Mouse (Mus musculus): ENCODE measurements at regions not wholly inside any gene's neighbourhood (a gene's known extent, or its start where the extent isn't known, plus 50 kb on each side); places are given as distances from the start of the nearest gene placed in this dataset.

GRCm38 (mm10) chr6:147759485-147759884 is 283.9 kb downstream of the Ccdc91 start:
- DNase-seq (ENCODE audit: extremely low read depth, low read depth, low spot score), result no peak
- H3K27ac ChIP-seq (replicated peaks; ENCODE audit: insufficient read depth, low read depth, low read length), result no peak overlapping the region
- TF ChIP-seq CTCF (IDR thresholded peaks at IDR 0.05; ENCODE audit: low read depth, low read length) (no peak), POLR2A (IDR thresholded peaks at IDR 0.05; ENCODE audit: extremely low read depth, insufficient read depth, low read length) (no peak)

GRCm38 (mm10) chr6:147760113-147760512 is 284.5 kb downstream of the Ccdc91 start:
- Histone ChIP-seq H3K36me3 (ENCODE audit: control insufficient read depth, insufficient read depth, low read length) (no peaks in the 10 kb centered on the region), H3K4me3 (ENCODE audit: insufficient read depth, low read depth, low read length) (no peak overlapping the region), H3K9ac (ENCODE audit: low read depth, low read length) (no peak overlapping the region), H3K4me1 (ENCODE audit: control insufficient read depth, insufficient read depth, low read length) (no peaks in the 10 kb centered on the region), H3K27me3 (ENCODE audit: control insufficient read depth, insufficient read depth, low read length) (peaks cover 2% of the 10 kb centered on the region; the same call in 1 of the 2 replicates), H3K79me2 (ENCODE audit: control insufficient read depth, insufficient read depth, low read length) (no peaks in the 10 kb centered on the region), H3K27ac (replicated peaks; ENCODE audit: insufficient read depth, low read depth, low read length) (no peak overlapping the region)
- no peak for TF ChIP-seq POLR2A (IDR thresholded peaks at IDR 0.05; ENCODE audit: extremely low read depth, insufficient read depth, low read length)
- TF ChIP-seq CTCF (IDR thresholded peaks at IDR 0.05; ENCODE audit: low read depth, low read length), result no peak
- WGBS, result 68% methylated on average over 2 of the region's 2 CpGs
- DNase-seq (ENCODE audit: extremely low read depth, low read depth, low spot score), result no peak

More at GRCm38 (mm10) chr6:147759485-147759884, 283.9 kb downstream of the Ccdc91 start:
- Histone ChIP-seq H3K4me1 (ENCODE audit: control insufficient read depth, insufficient read depth, low read length) (no peaks in the 10 kb centered on the region), H3K9ac (ENCODE audit: low read depth, low read length) (no peak overlapping the region), H3K36me3 (ENCODE audit: control insufficient read depth, insufficient read depth, low read length) (no peaks in the 10 kb centered on the region), H3K79me2 (ENCODE audit: control insufficient read depth, insufficient read depth, low read length) (no peaks in the 10 kb centered on the region), H3K27me3 (ENCODE audit: control insufficient read depth, insufficient read depth, low read length) (peaks cover 6% of the 10 kb centered on the region; the same call in 1 of the 2 replicates), H3K4me3 (ENCODE audit: insufficient read depth, low read depth, low read length) (no peak overlapping the region)
- WGBS, result 73% methylated on average over 7 of the region's 7 CpGs

GRCm38 (mm10) chr6:147765241-147765640 is 281.8 kb upstream of the Far2 start:
- no peak for DNase-seq (ENCODE audit: extremely low read depth, low read depth, low spot score)
- Histone ChIP-seq H3K9ac (ENCODE audit: low read depth, low read length) (no peak overlapping the region), H3K4me1 (ENCODE audit: control insufficient read depth, insufficient read depth, low read length) (no peaks in the 10 kb centered on the region), H3K36me3 (ENCODE audit: control insufficient read depth, insufficient read depth, low read length) (no peaks in the 10 kb centered on the region), H3K79me2 (ENCODE audit: control insufficient read depth, insufficient read depth, low read length) (no peaks in the 10 kb centered on the region), H3K27me3 (ENCODE audit: control insufficient read depth, insufficient read depth, low read length) (no peaks in the 10 kb centered on the region), H3K27ac (replicated peaks; ENCODE audit: insufficient read depth, low read depth, low read length) (no peak overlapping the region), H3K4me3 (ENCODE audit: insufficient read depth, low read depth, low read length) (no peak overlapping the region)
- WGBS, result 71% methylated on average over 1 of the region's 1 CpGs
- TF ChIP-seq POLR2A (IDR thresholded peaks at IDR 0.05; ENCODE audit: extremely low read depth, insufficient read depth, low read length) (no peak), CTCF (IDR thresholded peaks at IDR 0.05; ENCODE audit: low read depth, low read length) (no peak)

GRCm38 (mm10) chr6:147769180-147769579 is 277.9 kb upstream of the Far2 start:
- no peak overlapping the region for H3K4me3 ChIP-seq (ENCODE audit: insufficient read depth, low read depth, low read length)
- WGBS, result 81% methylated on average over 5 of the region's 5 CpGs
- no peaks in the 10 kb centered on the region for H3K4me1 ChIP-seq (ENCODE audit: control insufficient read depth, insufficient read depth, low read length)
- H3K27me3 ChIP-seq (ENCODE audit: control insufficient read depth, insufficient read depth, low read length), result no peaks in the 10 kb centered on the region
- no peak overlapping the region for H3K27ac ChIP-seq (replicated peaks; ENCODE audit: insufficient read depth, low read depth, low read length)
- no peaks in the 10 kb centered on the region for H3K36me3 ChIP-seq (ENCODE audit: control insufficient read depth, insufficient read depth, low read length)
- no peak overlapping the region for H3K9ac ChIP-seq (ENCODE audit: low read depth, low read length)
- no peak for TF ChIP-seq POLR2A (IDR thresholded peaks at IDR 0.05; ENCODE audit: extremely low read depth, insufficient read depth, low read length)
- TF ChIP-seq CTCF (IDR thresholded peaks at IDR 0.05; ENCODE audit: low read depth, low read length), result no peak
- no peak for DNase-seq (ENCODE audit: extremely low read depth, low read depth, low spot score)
- no peaks in the 10 kb centered on the region for H3K79me2 ChIP-seq (ENCODE audit: control insufficient read depth, insufficient read depth, low read length)

GRCm38 (mm10) chr6:147770034-147770433 is 277.0 kb upstream of the Far2 start:
- Histone ChIP-seq H3K9ac (ENCODE audit: low read depth, low read length) (no peak overlapping the region), H3K36me3 (ENCODE audit: control insufficient read depth, insufficient read depth, low read length) (no peaks in the 10 kb centered on the region), H3K79me2 (ENCODE audit: control insufficient read depth, insufficient read depth, low read length) (no peaks in the 10 kb centered on the region), H3K27ac (replicated peaks; ENCODE audit: insufficient read depth, low read depth, low read length) (no peak overlapping the region), H3K4me1 (ENCODE audit: control insufficient read depth, insufficient read depth, low read length) (no peaks in the 10 kb centered on the region), H3K27me3 (ENCODE audit: control insufficient read depth, insufficient read depth, low read length) (no peaks in the 10 kb centered on the region), H3K4me3 (ENCODE audit: insufficient read depth, low read depth, low read length) (no peak overlapping the region)
- no peak for TF ChIP-seq CTCF (IDR thresholded peaks at IDR 0.05; ENCODE audit: low read depth, low read length)
- no peak for TF ChIP-seq POLR2A (IDR thresholded peaks at IDR 0.05; ENCODE audit: extremely low read depth, insufficient read depth, low read length)
- no peak for DNase-seq (ENCODE audit: extremely low read depth, low read depth, low spot score)

GRCm38 (mm10) chr6:147771411-147771810 is 275.6 kb upstream of the Far2 start:
- TF ChIP-seq CTCF (IDR thresholded peaks at IDR 0.05; ENCODE audit: low read depth, low read length) (no peak), POLR2A (IDR thresholded peaks at IDR 0.05; ENCODE audit: extremely low read depth, insufficient read depth, low read length) (no peak)
- H3K4me3 ChIP-seq (ENCODE audit: insufficient read depth, low read depth, low read length), result no peak overlapping the region
- whole genome bisulfite sequencing, result 34% methylated on average over 4 of the region's 4 CpGs
- H3K4me1 ChIP-seq (ENCODE audit: control insufficient read depth, insufficient read depth, low read length), result no peaks in the 10 kb centered on the region
- H3K79me2 ChIP-seq (ENCODE audit: control insufficient read depth, insufficient read depth, low read length), result no peaks in the 10 kb centered on the region
- H3K27ac ChIP-seq (replicated peaks; ENCODE audit: insufficient read depth, low read depth, low read length), result no peak overlapping the region
- no peak overlapping the region for H3K9ac ChIP-seq (ENCODE audit: low read depth, low read length)
- no peaks in the 10 kb centered on the region for H3K36me3 ChIP-seq (ENCODE audit: control insufficient read depth, insufficient read depth, low read length)
- H3K27me3 ChIP-seq (ENCODE audit: control insufficient read depth, insufficient read depth, low read length), result no peaks in the 10 kb centered on the region
- no peak for DNase-seq (ENCODE audit: extremely low read depth, low read depth, low spot score)
